Mouse (Mus musculus) erythroblast, embryonic 14.5 days (primary cell): ENCODE data around the gene Cep78.

ENCODE experiments used
- GATA1 ChIP-seq: IDR thresholded peaks from 2 replicates; pipeline ENCODE4 v1.6.1; 2012; ENCODE audit warnings: low read length, inconsistent platforms, mixed read lengths
- TAL1 ChIP-seq: IDR thresholded peaks from 3 replicates; pipeline ENCODE4 v1.6.1; 2012; ENCODE audit warnings: low read length, inconsistent platforms, mixed read lengths

DNA sequence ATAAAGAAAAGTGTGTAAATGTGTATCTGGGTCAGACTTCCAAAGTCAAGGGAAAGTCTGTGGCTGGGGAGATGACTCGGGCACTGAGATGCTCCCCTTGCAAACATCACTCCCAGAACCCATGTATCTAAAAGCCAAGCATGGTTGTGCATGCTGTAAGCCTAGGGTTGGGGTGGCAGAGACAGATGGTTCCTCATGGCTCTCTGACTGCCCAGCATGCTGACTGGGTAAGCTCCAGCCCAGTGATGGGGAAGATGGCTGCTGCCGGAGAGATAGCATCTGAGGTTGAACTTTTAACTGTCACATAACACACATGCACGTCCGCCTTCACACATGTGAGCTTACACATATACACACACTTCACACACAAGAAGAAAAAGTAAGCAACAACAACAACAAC, 46.5 kb upstream of the Cep78 start:
- no peak for TF ChIP-seq GATA1
- TF ChIP-seq TAL1, result no peak
